Mouse (Mus musculus): Measurements from ENCODE around the gene Esr1.

- TF ChIP-seq CTCF (IDR thresholded peaks at IDR 0.05; ENCODE audit: low read depth, low read length) (no peak), GATA1 (IDR thresholded peaks at IDR 0.05; ENCODE audit: borderline replicate concordance, low read length) (no peak)
Observed at GRCm38 (mm10) chr10:5012004-5012403, 400.6 kb downstream of the Esr1 start.
